Mouse (Mus musculus) fibroblast of lung, adult 2 months (primary cell): ENCODE results near the gene Prr5.

Source experiments
- DNase-seq: peaks from one replicate; pipeline ENCODE4 v3.0.0-alpha.2; 2011; ENCODE audit warnings: low read depth

The Prr5 gene

DNA sequence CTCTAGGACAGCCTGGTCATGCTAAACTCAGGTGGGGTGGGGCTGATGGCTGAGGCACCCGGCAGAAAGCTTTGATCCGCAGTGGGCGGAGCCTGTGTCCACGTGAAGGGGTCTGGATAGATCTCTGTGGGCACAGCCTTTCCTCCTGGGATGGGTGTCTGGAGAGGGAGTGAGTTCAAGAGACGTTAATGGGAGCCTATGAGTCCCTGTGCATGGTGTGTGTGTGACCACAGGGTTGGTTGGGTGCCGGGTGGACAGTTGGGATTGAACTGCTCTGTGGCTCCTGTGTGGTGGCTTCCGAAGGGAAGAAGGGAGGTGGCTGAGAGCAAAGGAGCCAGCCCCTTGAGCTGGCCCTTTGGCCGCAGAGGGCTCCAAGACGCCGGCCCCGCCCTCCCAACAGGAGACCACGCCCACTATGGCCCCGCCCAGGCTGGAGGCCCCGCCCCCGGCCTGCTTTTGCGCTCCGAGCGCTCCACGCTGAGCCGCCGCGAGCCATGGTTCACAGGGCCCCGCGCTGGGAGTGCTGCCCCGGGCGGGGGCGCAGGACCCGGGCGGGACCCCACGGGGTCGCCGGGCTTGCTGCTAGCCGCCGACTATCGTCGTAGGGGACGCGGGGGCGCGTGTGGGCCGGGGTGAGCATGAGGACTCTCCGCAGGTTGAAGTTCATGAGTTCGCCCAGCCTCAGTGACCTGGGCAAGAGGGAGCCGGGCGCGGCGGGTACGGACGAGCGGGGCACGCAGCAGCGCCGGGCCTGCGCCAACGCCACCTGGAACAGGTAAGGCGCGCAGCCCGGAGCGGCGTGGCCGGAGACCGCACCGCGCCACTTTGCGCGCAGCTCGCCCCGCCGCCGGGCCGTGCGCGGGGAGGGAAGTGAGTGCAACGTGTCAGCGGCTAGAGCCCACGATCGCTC lies 11.4 kb downstream of the Prr5 start:
- DNase-seq: peak; percentile 31

GRCm38 (mm10) chr15:84681455-84682193 lies 12.2 kb downstream of the Prr5 start:
- no peak for DNase-seq

GRCm38 (mm10) chr15:84682206-84682605 lies 12.8 kb downstream of the Prr5 start:
- no peak for DNase-seq

- DNase-seq: no peak
Observed at GRCm38 (mm10) chr15:84682821-84683220, 13.4 kb downstream of the Prr5 start.

DNA sequence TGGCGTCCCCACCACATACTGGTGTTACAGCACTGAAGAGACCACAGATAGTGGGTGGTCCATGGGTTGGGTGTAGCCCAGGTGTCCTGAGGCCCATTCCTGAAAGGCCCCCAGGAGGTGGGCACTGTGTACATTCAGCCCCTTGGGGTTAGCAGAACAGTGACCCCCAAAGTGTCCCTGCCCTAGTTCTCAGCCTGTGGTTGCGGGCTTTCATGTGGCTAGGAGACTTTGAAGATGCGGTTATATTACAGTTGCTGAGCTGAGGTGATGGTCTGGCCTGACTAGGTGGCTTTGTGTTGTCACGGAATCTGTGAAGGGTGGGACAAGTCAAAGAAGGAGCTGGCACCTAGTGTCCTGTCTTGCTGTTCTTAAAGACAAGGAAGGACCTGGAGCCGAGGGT lies 15.1 kb downstream of the Prr5 start:
- DNase-seq: no peak

DNA sequence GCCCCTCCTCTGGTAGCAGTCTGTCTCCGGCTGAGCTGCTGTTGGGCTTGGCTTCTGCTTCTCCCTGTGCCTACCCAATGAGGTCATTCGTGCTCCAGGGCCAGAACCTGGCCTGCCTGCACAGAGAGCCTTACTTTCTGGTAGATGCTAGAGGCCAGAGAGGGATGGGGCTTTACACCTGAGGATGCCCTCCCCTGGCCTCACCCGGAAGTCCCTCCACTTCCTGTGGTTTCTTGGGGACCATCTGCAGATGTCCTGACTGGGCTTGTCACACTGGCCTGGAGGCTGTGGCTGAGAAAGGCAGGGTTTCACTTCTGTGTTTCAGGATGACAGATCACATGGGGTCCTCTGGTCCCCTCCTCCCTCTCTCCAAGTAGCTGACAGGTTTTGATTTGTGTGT lies 16.0 kb downstream of the Prr5 start:
- no peak for DNase-seq

GRCm38 (mm10) chr15:84687904-84688303 lies 18.5 kb downstream of the Prr5 start:
- DNase-seq: no peak

DNA sequence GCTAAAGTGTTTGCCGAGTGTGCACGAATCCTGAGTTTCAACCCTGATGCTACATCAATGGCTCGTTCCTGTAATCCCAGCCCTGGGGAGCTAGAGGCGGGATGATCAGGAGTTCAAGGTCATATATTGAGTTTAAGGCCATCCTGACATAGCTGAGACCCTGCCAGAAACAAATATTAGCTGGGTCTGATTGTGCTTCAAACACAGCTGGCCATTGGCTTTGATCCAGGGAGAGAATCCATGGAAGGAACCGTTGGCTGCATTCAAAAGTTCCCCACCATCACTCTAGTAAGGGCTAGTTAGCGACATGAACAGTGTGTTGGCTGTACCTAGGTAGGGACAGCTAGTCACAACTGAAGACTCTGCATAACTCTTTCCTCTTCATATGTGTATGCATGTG lies 19.9 kb downstream of the Prr5 start:
- no peak for DNase-seq

- no peak for DNase-seq
Observed at GRCm38 (mm10) chr15:84691513-84691912, 22.1 kb downstream of the Prr5 start.

- DNase-seq: no peak
Observed at GRCm38 (mm10) chr15:84692645-84693044, 23.2 kb downstream of the Prr5 start.

- no peak for DNase-seq
Observed at GRCm38 (mm10) chr15:84696021-84696420, 26.6 kb downstream of the Prr5 start.

GRCm38 (mm10) chr15:84697611-84698011 lies 28.2 kb downstream of the Prr5 start:
- DNase-seq: no peak

- no peak for DNase-seq
Observed at GRCm38 (mm10) chr15:84698189-84698588, 28.8 kb downstream of the Prr5 start.

- DNase-seq: no peak
Observed at GRCm38 (mm10) chr15:84700147-84700794, 30.9 kb downstream of the Prr5 start.

DNA sequence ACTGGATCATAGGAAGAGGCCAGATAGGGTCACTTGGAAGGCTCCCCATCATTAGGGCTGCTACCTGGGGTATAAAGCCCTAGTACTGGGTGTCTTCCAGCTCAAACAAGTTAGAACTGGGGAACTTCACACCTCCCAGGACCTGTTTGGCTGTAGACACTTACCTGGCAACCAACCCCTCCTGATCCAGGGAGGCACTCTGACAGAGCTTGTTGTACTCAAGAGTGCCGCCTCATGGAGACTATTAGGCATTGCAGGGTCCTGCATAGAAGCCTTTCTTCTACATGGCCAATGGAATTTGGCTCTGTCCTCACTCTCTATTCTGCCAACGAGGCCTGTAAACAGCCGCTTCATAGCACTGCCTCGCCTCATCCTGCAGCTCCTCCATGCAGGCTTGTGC lies 32.5 kb downstream of the Prr5 start:
- DNase-seq: no peak

GRCm38 (mm10) chr15:84702391-84703345 lies 33.2 kb downstream of the Prr5 start:
- DNase-seq: no peak

DNA sequence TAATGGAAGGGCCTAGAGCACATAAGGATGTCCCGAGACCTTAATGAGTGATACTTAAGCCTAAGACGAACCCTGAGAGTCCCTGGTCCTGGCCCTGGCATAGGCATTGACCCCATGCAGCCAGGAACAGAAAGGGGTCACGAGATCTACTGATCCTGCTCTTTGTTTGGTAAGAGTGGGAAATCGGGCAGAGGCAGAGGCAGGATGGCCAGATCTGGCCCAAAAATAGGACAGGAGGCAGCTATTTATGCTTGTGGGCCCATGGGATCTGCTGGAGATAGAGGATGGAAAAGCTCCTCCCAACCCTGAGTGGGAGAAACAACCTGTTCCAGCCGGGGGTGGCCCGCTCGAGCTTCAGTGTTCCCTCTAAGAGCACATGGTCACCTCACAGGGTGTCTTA lies 34.6 kb downstream of the Prr5 start:
- no peak for DNase-seq

GRCm38 (mm10) chr15:84705351-84705901 lies 36.0 kb downstream of the Prr5 start:
- no peak for DNase-seq

- no peak for DNase-seq
Observed at GRCm38 (mm10) chr15:84706983-84707619, 37.7 kb downstream of the Prr5 start.

DNA sequence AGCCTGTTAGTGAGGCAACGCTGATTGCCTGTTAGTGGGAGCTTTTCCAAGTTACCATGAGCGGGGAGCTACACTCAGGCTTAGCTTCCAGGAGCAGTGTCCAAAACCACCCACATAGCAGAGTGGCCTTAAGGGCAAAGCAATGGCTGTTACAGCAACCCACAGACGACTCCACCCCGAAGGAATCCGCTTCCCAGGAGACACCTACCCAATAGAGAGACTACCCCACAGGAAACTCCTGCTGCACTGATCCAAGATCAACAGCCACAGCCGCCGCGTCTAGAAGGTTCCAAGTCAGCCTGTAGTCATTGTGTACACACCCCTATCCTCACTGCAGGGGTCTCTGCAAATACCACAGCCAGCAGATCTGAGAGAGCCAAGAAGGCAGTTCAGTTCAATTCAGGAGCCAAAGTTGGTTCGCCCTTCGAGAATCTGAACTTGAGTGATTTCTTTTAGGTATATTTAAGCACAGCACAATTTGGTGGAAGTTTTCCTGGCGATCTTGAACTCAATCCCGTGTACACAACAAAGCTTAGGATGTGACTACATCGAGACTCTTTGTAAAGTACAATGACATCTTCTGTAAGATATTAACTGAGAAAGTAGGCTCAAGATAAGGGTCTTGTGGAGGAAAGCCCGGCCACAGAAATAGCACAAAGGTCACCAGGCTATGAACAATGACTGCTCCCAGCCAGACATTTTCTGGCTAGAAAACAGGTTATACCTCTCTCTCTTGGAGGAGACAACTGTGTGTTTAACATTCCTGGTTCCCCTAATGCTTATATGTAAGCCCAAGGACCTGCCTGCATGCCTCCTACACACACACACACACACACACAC lies 43.4 kb downstream of the Prr5 start:
- peak; percentile 71 for DNase-seq
